Mouse (Mus musculus) intestine, embryonic 14.5 days (tissue): ENCODE data around the gene Foxn3. TPM values are rescaled to one million over a fixed set of nuclear protein-coding genes. Genes with fewer than 3 reads are reported as not detected.

Source experiments
- ATAC-seq: fragments of 200-750 bp; cut with Nextera tagmentation; replicated peaks from 2 replicates; pipeline ENCODE4 v1.8.0; 2017; ENCODE audit warnings: low read depth, moderate number of reproducible peaks, moderate TSS enrichment, moderate library complexity; ENCODE audit not compliant: low FRiP score, low TSS enrichment
- DNase-seq: peaks from one replicate; pipeline ENCODE4 v3.0.0-alpha.2; 2018; ENCODE audit warnings: low spot score
- H3K27ac ChIP-seq: fragments of 300-500 bp; sonication (generic); 2 replicates; pipeline ENCODE4 v1.5.1; 2014; ENCODE audit warnings: low read depth, mild to moderate bottlenecking, control low read depth
- H3K27me3 ChIP-seq: fragments of 300-500 bp; sonication (generic); replicated peaks from 2 replicates; pipeline ENCODE4 v1.6.1; 2014; ENCODE audit warnings: low read length, control low read depth; ENCODE audit not compliant: control insufficient read depth, insufficient read depth
- H3K36me3 ChIP-seq: fragments of 300-500 bp; sonication (generic); 2 replicates; pipeline ENCODE4 v1.6.1; 2014; ENCODE audit warnings: low read length, control low read depth; ENCODE audit not compliant: control insufficient read depth, insufficient read depth
- H3K4me1 ChIP-seq: fragments of 300-500 bp; sonication (generic); replicated peaks from 2 replicates; pipeline ENCODE4 v1.6.1; 2014; ENCODE audit warnings: low read length, control low read depth, mixed read lengths; ENCODE audit not compliant: control insufficient read depth, insufficient read depth
- H3K4me2 ChIP-seq: fragments of 300-500 bp; sonication (generic); 2 replicates; pipeline ENCODE4 v1.6.1; 2014; ENCODE audit warnings: low read length
- H3K4me3 ChIP-seq: fragments of 300-500 bp; sonication (generic); 2 replicates; pipeline ENCODE4 v1.5.1; 2014; ENCODE audit warnings: low read depth, low read length, control low read depth, mixed read lengths
- H3K9ac ChIP-seq: fragments of 300-500 bp; sonication (generic); 2 replicates; pipeline ENCODE4 v1.6.1; 2014; ENCODE audit warnings: mild to moderate bottlenecking, low read length
- H3K9me3 ChIP-seq: fragments of 300-500 bp; sonication (generic); 2 replicates; pipeline ENCODE4 v1.6.1; 2016; ENCODE audit warnings: low read length, control low read depth; ENCODE audit not compliant: control insufficient read depth
- WGBS: fragments of 180-500 bp; shearing (Covaris S2); extraction: QIAGEN DNeasy Blood & Tissue Kit; methylation state at CpG from one replicate; pipeline ENCODE4 v1.1.7; 2014; 5-methylcytosine and 5-hydroxymethylcytosine counted together
- polyA plus RNA-seq: library from polyadenylated mRNA; unstranded; fragments of >200 nt; fragmentation: Nextera tagmentation; extraction: Ambion mirVana; gene quantifications from 2 replicates; pipeline ENCODE4 v1.2.1, GENCODE M21; 2014

Foxn3 gene
- polyA plus RNA-seq, 1 experiment from 2014 or later: 74.3 TPM

GRCm38 (mm10) chr12:99474176-99474575 lies 89.2 kb downstream of the Foxn3 start:
- no peaks in the 10 kb centered on the region for H3K4me1 ChIP-seq
- 55% methylated on average over 5 of the region's 5 CpGs for WGBS
- no peak overlapping the region for H3K27ac ChIP-seq
- H3K9me3 ChIP-seq: no peaks in the 10 kb centered on the region
- DNase-seq (no peak), ATAC-seq (no peak)
- H3K36me3 ChIP-seq: no peaks in the 10 kb centered on the region
- H3K27me3 ChIP-seq: no peaks in the 10 kb centered on the region
- H3K9ac ChIP-seq: no peak overlapping the region
- no peak overlapping the region for H3K4me3 ChIP-seq
- H3K4me2 ChIP-seq: no peak overlapping the region

- Histone ChIP-seq H3K27me3 (no peaks in the 10 kb centered on the region), H3K4me3 (no peak overlapping the region), H3K9me3 (no peaks in the 10 kb centered on the region), H3K4me1 (no peaks in the 10 kb centered on the region), H3K4me2 (no peak overlapping the region), H3K9ac (no peak overlapping the region), H3K27ac (no peak overlapping the region), H3K36me3 (no peaks in the 10 kb centered on the region)
- ATAC-seq (no peak), DNase-seq (no peak)
- WGBS: 78% methylated on average over 10 of the region's 10 CpGs
These were observed 89.8 kb downstream of the Foxn3 start for GRCm38 (mm10) chr12:99473406-99474133.

DNA sequence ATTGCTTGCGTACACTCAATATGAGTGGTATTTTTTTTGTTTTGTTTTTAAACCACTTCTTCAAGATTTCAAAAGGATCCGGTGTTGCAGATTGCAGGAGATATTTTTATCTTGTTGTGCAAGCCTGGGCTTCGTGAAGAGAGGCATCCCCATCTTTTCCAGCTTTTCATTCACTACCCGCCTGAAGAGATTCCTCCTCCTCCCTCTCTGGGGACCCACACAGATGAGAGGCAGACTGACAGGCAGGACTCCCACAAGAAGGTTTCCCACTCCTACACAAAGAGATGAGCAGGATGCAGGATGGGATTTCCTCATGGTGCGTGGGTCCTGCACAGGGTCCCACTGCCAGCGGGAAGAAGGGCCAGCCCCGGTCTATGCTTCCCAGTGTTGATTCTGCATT lies 92.0 kb downstream of the Foxn3 start:
- Histone ChIP-seq H3K4me2 (no peak overlapping the region), H3K9ac (no peak overlapping the region), H3K4me1 (no peaks in the 10 kb centered on the region), H3K36me3 (no peaks in the 10 kb centered on the region), H3K4me3 (no peak overlapping the region), H3K9me3 (no peaks in the 10 kb centered on the region), H3K27ac (no peak overlapping the region), H3K27me3 (no peaks in the 10 kb centered on the region)
- 83% methylated on average over 7 of the region's 7 CpGs for WGBS
- DNase-seq (no peak), ATAC-seq (no peak)

DNA sequence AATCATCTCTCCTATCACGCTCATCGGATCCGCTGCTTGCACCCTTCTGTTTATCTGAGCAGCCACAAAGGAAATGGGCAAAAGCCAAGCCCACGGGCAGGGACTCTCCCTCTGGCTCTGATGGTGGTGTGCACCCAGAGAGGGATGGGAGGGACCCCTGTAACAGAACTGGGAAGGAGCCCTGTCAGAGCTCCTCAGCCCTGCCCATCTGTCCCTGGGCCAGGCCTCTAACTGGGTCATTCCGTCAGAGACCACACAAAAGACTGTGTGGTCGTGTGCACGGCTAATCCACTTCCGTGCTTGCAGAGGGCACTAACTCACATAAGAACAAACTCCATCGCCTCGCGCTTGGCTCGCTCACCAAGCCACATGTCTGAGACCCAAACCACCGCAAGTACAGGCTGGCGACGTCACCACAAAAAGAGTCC lies 95.5 kb downstream of the Foxn3 start:
- Histone ChIP-seq H3K9ac (no peak overlapping the region), H3K27ac (no peak overlapping the region), H3K27me3 (no peaks in the 10 kb centered on the region), H3K9me3 (no peaks in the 10 kb centered on the region), H3K4me2 (no peak overlapping the region), H3K4me3 (no peak overlapping the region), H3K36me3 (no peaks in the 10 kb centered on the region), H3K4me1 (no peaks in the 10 kb centered on the region)
- WGBS: 69% methylated on average over 15 of the region's 15 CpGs
- ATAC-seq (no peak; the same call in 1 of the 2 replicates), DNase-seq (peak; percentile 48)

DNA sequence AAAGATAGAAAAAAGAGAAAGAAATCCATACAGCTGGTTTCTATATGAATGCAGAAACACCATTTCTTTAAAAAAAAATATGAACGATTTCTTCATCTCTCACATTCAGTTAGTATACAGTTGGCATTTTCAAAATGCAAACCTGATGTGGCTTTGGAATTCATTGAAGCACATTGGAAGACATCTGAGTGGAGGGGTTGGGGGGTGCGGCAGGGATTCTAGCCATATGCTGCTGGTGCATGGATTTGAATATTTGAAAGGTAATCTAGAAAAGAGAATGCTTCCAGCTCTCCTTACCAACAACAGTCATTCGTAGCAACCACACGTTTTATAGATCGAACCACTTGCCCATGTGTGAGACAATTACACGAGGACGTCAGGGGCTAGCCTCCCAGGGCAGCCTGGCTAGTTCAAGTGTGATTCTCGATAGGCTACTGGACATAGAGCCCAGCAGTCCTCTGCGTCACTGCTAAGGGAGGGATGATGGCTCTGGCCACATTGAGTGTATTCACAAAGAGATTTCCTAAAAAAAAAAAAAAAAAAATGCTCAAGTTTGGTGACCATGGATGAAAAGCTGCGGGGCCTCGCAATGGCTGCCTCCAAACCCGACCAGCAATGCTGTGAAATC lies 96.0 kb downstream of the Foxn3 start:
- H3K4me2 ChIP-seq: no peak overlapping the region
- no peak overlapping the region for H3K27ac ChIP-seq
- no peak overlapping the region for H3K4me3 ChIP-seq
- 80% methylated on average over 12 of the region's 12 CpGs for WGBS
- no peak for DNase-seq
- no peaks in the 10 kb centered on the region for H3K4me1 ChIP-seq
- no peaks in the 10 kb centered on the region for H3K36me3 ChIP-seq
- H3K9ac ChIP-seq: no peak overlapping the region
- no peak for ATAC-seq
- H3K27me3 ChIP-seq: no peaks in the 10 kb centered on the region
- no peaks in the 10 kb centered on the region for H3K9me3 ChIP-seq

DNA sequence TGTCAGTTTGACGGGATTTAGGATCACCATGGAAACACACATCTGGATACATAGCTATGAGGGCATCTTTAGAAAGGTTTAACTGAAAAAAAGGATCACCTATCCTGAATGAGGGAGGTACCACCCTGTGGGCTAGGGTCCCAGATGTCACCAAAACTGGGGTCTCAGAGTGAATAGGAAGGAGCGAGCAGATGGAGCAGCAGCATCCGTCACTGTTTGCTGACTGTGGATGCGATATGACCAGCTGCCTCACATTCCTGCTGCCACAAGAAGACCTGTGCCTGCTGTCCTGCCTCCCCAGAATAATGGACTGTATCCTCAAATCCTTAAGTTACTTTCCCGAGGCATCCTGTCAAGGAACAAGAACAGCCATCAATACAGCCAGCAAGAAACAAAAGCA lies 97.0 kb downstream of the Foxn3 start:
- Histone ChIP-seq H3K4me3 (no peak overlapping the region), H3K9ac (no peak overlapping the region), H3K4me2 (no peak overlapping the region), H3K27me3 (no peaks in the 10 kb centered on the region), H3K4me1 (no peaks in the 10 kb centered on the region), H3K9me3 (no peaks in the 10 kb centered on the region), H3K27ac (no peak overlapping the region), H3K36me3 (no peaks in the 10 kb centered on the region)
- ATAC-seq: no peak
- WGBS: 76% methylated on average over 5 of the region's 5 CpGs
- DNase-seq: no peak

- Histone ChIP-seq H3K4me3 (no peak overlapping the region), H3K27ac (no peak overlapping the region), H3K27me3 (no peaks in the 10 kb centered on the region), H3K4me1 (no peaks in the 10 kb centered on the region), H3K9me3 (no peaks in the 10 kb centered on the region), H3K36me3 (no peaks in the 10 kb centered on the region), H3K4me2 (no peak overlapping the region), H3K9ac (no peak overlapping the region)
- WGBS: 68% methylated on average over 5 of the region's 5 CpGs
- no peak for DNase-seq
- ATAC-seq: no peak
These were observed 99.1 kb downstream of the Foxn3 start for GRCm38 (mm10) chr12:99464291-99464690.

DNA sequence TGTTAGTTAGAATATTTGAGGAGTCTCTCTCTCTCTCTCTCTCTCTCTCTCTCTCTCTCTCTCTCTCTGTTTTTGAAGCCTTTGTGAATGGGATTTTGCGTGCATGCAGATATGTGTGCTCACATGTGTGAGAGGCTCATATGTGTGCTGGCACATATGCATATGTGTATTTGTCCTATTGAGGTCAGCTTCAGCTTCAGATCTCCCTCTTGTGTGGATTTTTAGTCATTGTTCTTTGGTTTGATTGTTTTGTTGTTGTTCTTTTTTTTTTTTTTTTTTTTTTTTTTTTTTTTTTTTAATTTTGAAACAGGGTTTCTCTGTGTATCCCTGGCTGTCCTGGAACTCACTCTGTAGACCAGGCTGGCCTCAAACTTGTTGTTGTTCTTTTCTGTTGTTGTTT lies 100.5 kb downstream of the Foxn3 start:
- Histone ChIP-seq H3K4me3 (no peak overlapping the region), H3K9ac (no peak overlapping the region), H3K9me3 (no peaks in the 10 kb centered on the region), H3K27me3 (no peaks in the 10 kb centered on the region), H3K36me3 (no peaks in the 10 kb centered on the region), H3K4me1 (no peaks in the 10 kb centered on the region), H3K27ac (no peak overlapping the region), H3K4me2 (no peak overlapping the region)
- DNase-seq (no peak), ATAC-seq (no peak)
- 95% methylated on average over 1 of the region's 1 CpGs for WGBS

DNA sequence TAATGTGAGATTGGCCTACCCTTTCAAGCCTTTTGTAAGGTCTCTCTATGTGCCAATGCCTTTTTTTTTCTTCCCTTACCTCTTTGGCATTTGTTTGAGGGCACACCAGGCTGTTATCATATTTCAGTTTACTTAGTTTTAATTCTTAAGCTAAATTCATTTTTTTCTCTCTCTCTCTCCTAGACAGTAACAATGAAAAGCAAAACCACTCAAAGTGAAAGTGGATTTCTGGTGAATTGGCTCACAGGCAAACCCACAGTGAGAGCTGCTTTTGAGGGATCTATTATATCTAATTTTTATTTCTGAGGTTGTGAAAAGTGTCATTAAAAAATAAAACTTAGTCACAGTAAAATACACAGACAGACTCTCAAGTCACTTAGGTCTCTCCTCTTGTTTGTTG lies 101.1 kb downstream of the Foxn3 start:
- Histone ChIP-seq H3K36me3 (no peaks in the 10 kb centered on the region), H3K4me1 (peaks cover 4% of the 10 kb centered on the region; the same call in 1 of the 2 replicates), H3K27ac (no peak overlapping the region), H3K27me3 (no peaks in the 10 kb centered on the region), H3K9me3 (no peaks in the 10 kb centered on the region), H3K4me3 (no peak overlapping the region), H3K4me2 (no peak overlapping the region), H3K9ac (no peak overlapping the region)
- ATAC-seq (no peak), DNase-seq (no peak)
